Mouse (Mus musculus) neural tube, embryonic 14.5 days (tissue): ENCODE data around the gene Clic1. TPM values are rescaled to one million over a fixed set of nuclear protein-coding genes. Genes with fewer than 3 reads are reported as not detected.

Source experiments
- ATAC-seq: fragments of 200-750 bp; cut with Nextera tagmentation; 2 replicates; pipeline ENCODE4 v1.8.0; 2017; ENCODE audit warnings: low read depth, mild to moderate bottlenecking, moderate TSS enrichment, moderate library complexity
- H3K27ac ChIP-seq: fragments of 300-500 bp; sonication (generic); 2 replicates; pipeline ENCODE4 v1.5.1; 2014; ENCODE audit warnings: low read depth, mild to moderate bottlenecking, control low read depth, low read length, moderate library complexity, mixed read lengths
- H3K27me3 ChIP-seq: fragments of 300-500 bp; sonication (generic); 2 replicates; pipeline ENCODE4 v1.6.1; 2014; ENCODE audit warnings: low read length; ENCODE audit not compliant: control insufficient read depth, insufficient read depth
- H3K36me3 ChIP-seq: fragments of 300-500 bp; sonication (generic); 2 replicates; pipeline ENCODE4 v1.6.1; 2014; ENCODE audit warnings: low read length, mixed read lengths; ENCODE audit not compliant: control insufficient read depth, insufficient read depth
- H3K4me1 ChIP-seq: fragments of 300-500 bp; sonication (generic); 2 replicates; pipeline ENCODE4 v1.6.1; 2014; ENCODE audit warnings: low read length; ENCODE audit not compliant: control insufficient read depth, insufficient read depth
- H3K4me2 ChIP-seq: fragments of 300-500 bp; sonication (generic); 2 replicates; pipeline ENCODE4 v1.6.1; 2014; ENCODE audit warnings: mild to moderate bottlenecking, low read depth, low read length, control low read depth
- H3K4me3 ChIP-seq: fragments of 300-500 bp; sonication (generic); 2 replicates; pipeline ENCODE4 v1.5.1; 2014; ENCODE audit warnings: low read depth, low read length, control low read depth, mixed read lengths
- H3K9ac ChIP-seq: fragments of 300-500 bp; sonication (generic); replicated peaks from 2 replicates; pipeline ENCODE4 v1.6.1; 2014; ENCODE audit warnings: low read depth, mild to moderate bottlenecking, control low read depth, low read length, mixed read lengths
- H3K9me3 ChIP-seq: fragments of 300-500 bp; sonication (generic); 2 replicates; pipeline ENCODE4 v1.6.1; 2016; ENCODE audit warnings: low read length; ENCODE audit not compliant: control insufficient read depth
- WGBS: fragments of 180-500 bp; shearing (Covaris S2); extraction: QIAGEN DNeasy Blood & Tissue Kit; methylation state at CpG from one replicate; pipeline ENCODE4 v1.1.7; 2014; 5-methylcytosine and 5-hydroxymethylcytosine counted together
- polyA plus RNA-seq: library from polyadenylated mRNA; unstranded; fragments of >200 nt; fragmentation: Nextera tagmentation; extraction: Ambion mirVana; gene quantifications from 2 replicates; pipeline ENCODE4 v1.2.1, GENCODE M21; 2014

Clic1 gene
- polyA plus RNA-seq, 1 experiment from 2014 or later, result 13.3 TPM

- Histone ChIP-seq H3K9ac (no peak overlapping the region), H3K36me3 (peaks cover 46% of the 10 kb centered on the region), H3K4me1 (peaks cover 8% of the 10 kb centered on the region), H3K4me3 (no peak overlapping the region), H3K27ac (no peak overlapping the region), H3K9me3 (no peaks in the 10 kb centered on the region), H3K27me3 (no peaks in the 10 kb centered on the region), H3K4me2 (no peak overlapping the region)
- ATAC-seq, result no peak
- WGBS, result 97% methylated on average over 7 of the region's 7 CpGs
Measured at GRCm38 (mm10) chr17:35007387-35007991, 42.3 kb upstream of the Clic1 start.

DNA sequence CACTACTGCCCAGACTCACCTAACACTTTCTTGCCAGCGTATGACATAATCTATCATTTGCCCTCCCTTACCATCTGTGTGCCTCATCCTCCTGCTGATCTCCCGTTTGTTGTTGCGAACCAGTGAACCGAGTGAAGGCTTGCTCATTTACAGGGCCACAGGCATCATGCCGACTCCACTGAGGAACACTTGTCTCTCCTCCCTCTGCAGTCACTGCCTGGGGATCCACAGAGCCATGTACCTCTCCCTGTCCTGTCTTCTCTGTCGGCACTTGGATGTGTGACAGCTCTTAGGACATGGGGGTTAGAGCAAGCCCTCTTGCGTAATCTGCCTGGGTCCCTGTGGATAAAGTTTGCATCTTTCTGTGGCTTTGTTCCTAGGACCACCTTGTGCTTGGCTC lies 40.2 kb upstream of the Clic1 start:
- H3K4me2 ChIP-seq, result no peak overlapping the region
- 86% methylated on average over 7 of the region's 7 CpGs for WGBS
- no peak overlapping the region for H3K9ac ChIP-seq
- ATAC-seq, result no peak
- no peaks in the 10 kb centered on the region for H3K9me3 ChIP-seq
- H3K27ac ChIP-seq, result no peak overlapping the region
- peaks cover 67% of the 10 kb centered on the region for H3K36me3 ChIP-seq
- no peaks in the 10 kb centered on the region for H3K27me3 ChIP-seq
- H3K4me3 ChIP-seq, result no peak overlapping the region
- H3K4me1 ChIP-seq, result no peaks in the 10 kb centered on the region

GRCm38 (mm10) chr17:35011440-35011839 lies 38.3 kb upstream of the Clic1 start:
- 95% methylated on average over 8 of the region's 8 CpGs for WGBS

DNA sequence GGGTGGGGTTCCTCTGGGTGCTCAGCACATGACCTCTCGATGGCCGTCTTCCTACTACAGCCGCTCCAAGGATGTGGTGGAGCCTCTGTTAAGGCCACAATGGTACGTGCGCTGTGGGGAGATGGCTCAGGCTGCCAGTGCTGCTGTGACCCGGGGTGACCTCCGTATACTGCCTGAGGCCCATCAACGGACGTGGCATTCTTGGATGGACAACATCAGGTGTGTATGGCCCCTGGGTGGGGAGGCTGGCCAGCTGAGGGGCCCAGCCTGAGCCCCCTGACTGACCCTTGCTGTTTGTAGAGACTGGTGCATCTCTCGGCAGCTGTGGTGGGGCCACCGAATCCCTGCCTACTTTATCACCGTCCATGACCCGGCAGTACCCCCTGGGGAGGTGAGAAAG lies 37.3 kb upstream of the Clic1 start:
- H3K27me3 ChIP-seq, result no peaks in the 10 kb centered on the region
- H3K4me3 ChIP-seq, result no peak overlapping the region
- no peaks in the 10 kb centered on the region for H3K9me3 ChIP-seq
- no peak overlapping the region for H3K4me2 ChIP-seq
- no peak overlapping the region for H3K27ac ChIP-seq
- H3K36me3 ChIP-seq, result peaks cover 70% of the 10 kb centered on the region
- 88% methylated on average over 13 of the region's 13 CpGs for WGBS
- no peaks in the 10 kb centered on the region for H3K4me1 ChIP-seq
- ATAC-seq, result no peak
- no peak overlapping the region for H3K9ac ChIP-seq

More at GRCm38 (mm10) chr17:35011440-35011839, 38.3 kb upstream of the Clic1 start:
- no peak overlapping the region for H3K27ac ChIP-seq
- ATAC-seq, result no peak
- H3K27me3 ChIP-seq, result no peaks in the 10 kb centered on the region
- H3K9me3 ChIP-seq, result no peaks in the 10 kb centered on the region
- H3K36me3 ChIP-seq, result peaks cover 71% of the 10 kb centered on the region
- H3K4me3 ChIP-seq, result no peak overlapping the region
- H3K4me1 ChIP-seq, result no peaks in the 10 kb centered on the region
- no peak overlapping the region for H3K9ac ChIP-seq
- H3K4me2 ChIP-seq, result no peak overlapping the region

DNA sequence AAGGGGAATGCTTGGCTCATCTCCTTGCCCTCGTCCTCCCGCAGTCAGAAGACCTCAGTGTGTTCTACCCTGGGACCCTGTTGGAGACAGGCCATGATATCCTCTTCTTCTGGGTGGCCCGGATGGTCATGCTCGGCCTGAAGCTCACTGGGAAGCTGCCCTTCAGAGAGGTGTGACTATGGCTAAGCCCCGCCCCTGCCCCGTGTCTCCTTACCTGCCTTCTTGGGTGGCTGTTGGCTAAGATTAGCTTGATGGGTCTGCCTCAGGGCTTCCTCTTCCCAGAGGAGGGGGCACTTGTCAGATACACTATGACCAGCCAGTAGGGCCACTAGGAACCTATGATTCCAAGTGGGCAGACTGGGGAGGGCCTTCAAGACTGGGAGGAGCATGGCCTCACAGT lies 36.5 kb upstream of the Clic1 start:
- 96% methylated on average over 6 of the region's 6 CpGs for WGBS
- ATAC-seq, result no peak
- no peaks in the 10 kb centered on the region for H3K27me3 ChIP-seq
- H3K36me3 ChIP-seq, result peaks cover 65% of the 10 kb centered on the region
- H3K4me2 ChIP-seq, result no peak overlapping the region
- H3K27ac ChIP-seq, result no peak overlapping the region
- no peak overlapping the region for H3K9ac ChIP-seq
- H3K4me1 ChIP-seq, result no peaks in the 10 kb centered on the region
- no peaks in the 10 kb centered on the region for H3K9me3 ChIP-seq
- no peak overlapping the region for H3K4me3 ChIP-seq

GRCm38 (mm10) chr17:35015296-35015695 lies 34.5 kb upstream of the Clic1 start:
- no peak for ATAC-seq
- no peak overlapping the region for H3K4me2 ChIP-seq
- no peak overlapping the region for H3K27ac ChIP-seq
- 95% methylated on average over 16 of the region's 16 CpGs for WGBS
- H3K9me3 ChIP-seq, result no peaks in the 10 kb centered on the region
- H3K9ac ChIP-seq, result no peak overlapping the region
- H3K4me1 ChIP-seq, result no peaks in the 10 kb centered on the region
- peaks cover 60% of the 10 kb centered on the region for H3K36me3 ChIP-seq
- no peaks in the 10 kb centered on the region for H3K27me3 ChIP-seq
- H3K4me3 ChIP-seq, result no peak overlapping the region

- Histone ChIP-seq H3K4me3 (no peak within 1 kb of the TSS), H3K27ac (no peak within 1 kb of the TSS), H3K4me2 (no peak within 1 kb of the TSS), H3K9me3 (no peaks in the 10 kb centered on the region), H3K36me3 (peaks cover 49% of the 10 kb centered on the region), H3K9ac (no peak within 1 kb of the TSS), H3K27me3 (no peaks in the 10 kb centered on the region), H3K4me1 (no peaks in the 10 kb centered on the region)
- ATAC-seq, result peak; percentile 73; the same call in 1 of the 2 replicates
- 59% methylated on average over 12 of the region's 12 CpGs for WGBS
Measured at GRCm38 (mm10) chr17:35016376-35016775, 33.4 kb upstream of the Clic1 start, which contains the start of gene Vwa7. TSS of gene Vwa7 (plus strand) at chr17:35016579.

DNA sequence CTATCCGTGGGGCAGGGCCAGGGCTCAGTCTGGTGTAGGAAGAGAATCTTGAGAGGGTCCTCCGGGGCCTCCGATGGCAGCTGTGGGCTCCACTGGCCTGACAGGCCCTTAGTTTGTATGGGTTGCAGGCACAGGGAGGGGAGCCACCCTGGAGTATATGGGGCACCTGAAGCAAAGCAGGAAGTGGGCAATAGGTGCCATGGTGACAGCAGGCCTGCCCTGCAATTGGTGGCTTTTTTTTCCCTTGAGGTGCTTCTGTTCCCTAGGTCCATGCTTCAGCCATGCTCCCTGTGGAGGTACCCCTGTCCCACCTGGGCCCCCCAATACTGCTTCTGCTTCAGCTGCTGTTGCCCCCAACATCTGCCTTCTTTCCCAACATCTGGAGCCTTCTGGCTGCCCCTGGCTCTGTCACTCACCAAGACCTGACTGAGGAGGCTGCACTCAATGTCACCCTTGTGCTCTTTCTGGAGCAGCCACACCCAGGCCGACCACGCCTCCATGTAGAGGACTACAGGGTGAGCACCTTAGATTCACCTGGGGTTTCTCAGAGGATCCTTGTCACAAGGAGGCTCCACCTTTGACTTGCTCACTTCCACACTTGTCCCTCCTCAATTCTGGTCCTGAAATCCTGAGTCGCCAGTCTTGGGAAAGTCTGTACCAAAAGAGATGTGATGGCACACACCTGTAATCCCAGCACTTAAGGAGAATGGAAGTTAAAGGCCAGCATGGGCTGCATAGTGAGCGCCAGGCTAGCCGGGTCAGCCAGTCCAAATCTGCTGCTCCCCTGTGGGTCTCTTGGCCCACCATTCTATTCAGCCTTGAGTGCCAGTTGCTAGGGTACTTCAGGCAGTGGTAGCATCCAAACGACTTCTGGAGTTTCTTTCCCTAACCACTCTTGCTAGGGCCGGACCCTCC lies 32.7 kb upstream of the Clic1 start:
- WGBS, result 83% methylated on average over 10 of the region's 10 CpGs
- H3K9ac ChIP-seq, result no peak overlapping the region
- no peaks in the 10 kb centered on the region for H3K9me3 ChIP-seq
- H3K27me3 ChIP-seq, result no peaks in the 10 kb centered on the region
- H3K27ac ChIP-seq, result no peak overlapping the region
- H3K4me1 ChIP-seq, result no peaks in the 10 kb centered on the region
- H3K36me3 ChIP-seq, result peaks cover 43% of the 10 kb centered on the region
- H3K4me3 ChIP-seq, result no peak overlapping the region
- ATAC-seq, result no peak
- no peak overlapping the region for H3K4me2 ChIP-seq

GRCm38 (mm10) chr17:35017706-35018030 lies 32.1 kb upstream of the Clic1 start:
- H3K36me3 ChIP-seq, result peaks cover 37% of the 10 kb centered on the region
- no peak overlapping the region for H3K4me3 ChIP-seq
- H3K4me1 ChIP-seq, result no peaks in the 10 kb centered on the region
- WGBS, result 78% methylated on average over 14 of the region's 14 CpGs
- H3K4me2 ChIP-seq, result no peak overlapping the region
- no peaks in the 10 kb centered on the region for H3K27me3 ChIP-seq
- no peak overlapping the region for H3K9ac ChIP-seq
- no peak for ATAC-seq
- no peak overlapping the region for H3K27ac ChIP-seq
- H3K9me3 ChIP-seq, result no peaks in the 10 kb centered on the region
